Mouse (Mus musculus): ENCODE data around the gene Cd200r4.

The Cd200r4 gene

DNA sequence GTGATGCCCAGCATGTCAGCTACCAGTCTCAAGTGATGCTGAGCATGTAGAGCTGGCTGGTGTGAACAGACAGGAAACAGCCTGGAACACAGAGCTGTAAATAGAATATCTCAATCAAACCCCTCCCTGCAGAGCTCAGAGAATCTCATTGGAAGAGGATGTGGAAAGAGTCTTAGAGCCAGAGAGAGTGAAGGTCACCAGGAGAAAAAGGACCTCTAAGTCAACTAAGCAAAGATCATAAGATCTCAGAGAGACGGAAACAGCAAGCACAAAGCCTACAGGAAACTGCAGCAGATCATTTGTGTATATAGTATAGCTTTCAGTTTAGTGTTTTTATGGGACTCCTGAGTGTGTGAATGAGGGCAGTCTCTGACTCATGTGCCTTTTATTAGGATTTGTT, 63.6 kb downstream of the Cd200r4 start:
- DNase-seq (ENCODE audit: low read depth, low spot score), result no peak

DNA sequence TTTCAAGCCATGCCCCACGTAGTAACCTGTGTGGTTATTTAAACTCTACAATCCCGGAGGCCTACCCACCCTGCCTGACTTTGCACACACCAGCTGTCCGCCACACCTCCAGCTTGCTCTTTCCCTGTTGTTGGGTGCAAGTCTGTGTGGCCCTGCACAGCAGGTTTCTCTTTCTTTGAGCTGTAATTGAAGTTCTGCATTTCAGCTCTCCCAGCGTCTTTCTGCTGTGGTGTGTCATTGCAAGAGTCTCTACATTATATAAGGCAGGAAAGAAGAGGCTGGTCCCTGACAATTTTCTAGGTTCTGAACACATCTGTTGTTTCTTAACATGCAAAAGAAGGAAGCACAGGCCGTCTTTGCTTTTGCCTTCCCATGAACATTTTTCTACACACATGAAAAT, 65.1 kb downstream of the Cd200r4 start:
- peak; percentile 3 for DNase-seq (ENCODE audit: low read depth, low spot score)

- DNase-seq (ENCODE audit: low read depth, low spot score), result no peak
Observed at GRCm38 (mm10) chr16:44877595-44877994, 66.1 kb downstream of the Cd200r4 start.

Data from brain, adult 2 months (tissue).